Mouse (Mus musculus) hindbrain, embryonic 10.5 days (tissue): Measurements from ENCODE around the gene Agrp. TPM values are rescaled to one million over a fixed set of nuclear protein-coding genes. Genes with fewer than 3 reads are reported as not detected.

ENCODE experiments used
- DNase-seq: peaks from one replicate; pipeline ENCODE4 v3.0.0-alpha.2; 2017; ENCODE audit warnings: low spot score
- H3K27ac ChIP-seq: fragments of 300-500 bp; sonication (generic); 2 replicates; pipeline ENCODE4 v1.5.1; 2016; ENCODE audit warnings: mild to moderate bottlenecking, moderate library complexity
- H3K27me3 ChIP-seq: fragments of 300-500 bp; sonication (generic); 2 replicates; pipeline ENCODE4 v1.6.1; 2016; ENCODE audit warnings: mild to moderate bottlenecking; ENCODE audit not compliant: poor library complexity, insufficient read depth, severe bottlenecking
- H3K36me3 ChIP-seq: fragments of 300-500 bp; sonication (generic); 2 replicates; pipeline ENCODE4 v1.6.1; 2016; ENCODE audit warnings: mild to moderate bottlenecking, moderate library complexity
- H3K4me1 ChIP-seq: fragments of 300-500 bp; sonication (generic); replicated peaks from 2 replicates; pipeline ENCODE4 v1.6.1; 2016; ENCODE audit warnings: mild to moderate bottlenecking
- H3K4me3 ChIP-seq: fragments of 300-500 bp; sonication (generic); 2 replicates; pipeline ENCODE4 v1.5.1; 2016; ENCODE audit warnings: mild to moderate bottlenecking, moderate library complexity
- H3K9me3 ChIP-seq: fragments of 300-500 bp; sonication (generic); 2 replicates; pipeline ENCODE4 v1.6.1; 2016; ENCODE audit warnings: mild to moderate bottlenecking, moderate library complexity
- WGBS: fragments of 180-500 bp; shearing (Covaris S2); methylation state at CpG from one replicate; pipeline ENCODE4 v1.1.7; 2016; 5-methylcytosine and 5-hydroxymethylcytosine counted together
- polyA plus RNA-seq: library from polyadenylated mRNA; unstranded; fragments of >200 nt; fragmentation: Nextera tagmentation; extraction: Ambion mirVana; gene quantifications from 2 replicates; pipeline ENCODE4 v1.2.1, GENCODE M21; 2016

The Agrp gene
- polyA plus RNA-seq, 1 experiment from 2014 or later: 0.73 TPM

DNA sequence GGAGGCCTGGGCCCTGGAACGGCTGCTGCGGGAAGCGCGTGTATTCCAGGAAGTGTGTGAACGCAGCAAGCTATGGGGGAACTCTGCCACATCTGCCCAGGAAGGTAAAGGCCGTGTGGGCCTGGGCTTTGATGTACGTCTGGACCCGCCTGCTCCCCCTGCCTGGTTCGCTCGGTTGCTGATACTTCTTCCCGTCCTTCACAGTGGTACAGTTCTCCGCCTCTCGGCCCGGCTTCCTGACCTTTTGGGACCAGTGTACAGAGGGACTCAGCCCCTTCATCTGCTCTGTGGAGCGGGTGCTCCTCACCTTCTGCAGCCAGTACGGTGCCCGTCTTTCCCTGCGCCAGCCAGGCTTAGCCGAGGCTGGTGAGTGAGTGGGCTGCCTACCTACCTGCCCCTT lies 17.0 kb downstream of the Agrp start:
- DNase-seq: no peak
- H3K4me1 ChIP-seq: peaks cover 34% of the 10 kb centered on the region
- H3K36me3 ChIP-seq: peaks cover 81% of the 10 kb centered on the region
- no peak overlapping the region for H3K27ac ChIP-seq
- 89% methylated on average over 19 of the region's 19 CpGs for WGBS
- peaks cover 9% of the 10 kb centered on the region for H3K27me3 ChIP-seq
- no peak overlapping the region for H3K4me3 ChIP-seq
- H3K9me3 ChIP-seq: no peaks in the 10 kb centered on the region

DNA sequence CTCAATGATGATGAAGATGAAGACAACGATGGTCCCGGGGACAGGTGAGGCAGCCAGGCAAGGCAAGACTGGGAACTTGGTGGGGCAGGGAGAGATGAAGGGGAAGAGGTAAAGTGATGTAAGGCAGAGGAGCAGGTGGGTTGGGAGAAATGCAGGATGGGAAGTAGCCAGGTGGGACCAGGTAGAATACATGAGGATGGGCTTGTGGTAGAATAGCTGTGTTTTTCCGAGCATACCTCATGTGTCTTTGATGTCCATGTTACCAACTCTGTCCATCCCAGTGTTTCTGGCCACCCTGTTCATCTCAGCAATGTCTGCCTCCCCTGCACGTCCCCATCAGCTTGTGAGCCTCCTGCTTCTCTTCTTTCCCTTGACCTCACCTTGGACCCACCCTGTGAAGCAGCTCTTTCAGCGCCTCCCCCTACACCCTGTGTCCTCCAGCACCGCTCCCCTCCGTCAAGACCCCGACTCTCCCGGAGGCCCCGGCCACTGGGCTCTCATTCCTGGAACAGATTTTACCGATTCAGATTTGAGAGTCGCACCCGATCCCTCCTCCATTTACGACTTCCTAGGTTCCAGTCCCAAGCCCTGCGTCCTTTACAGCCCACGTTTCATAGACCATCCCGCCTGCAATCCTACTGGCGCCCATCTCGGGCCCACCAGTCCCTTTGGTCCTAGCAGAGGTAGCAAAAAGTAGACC lies 18.2 kb downstream of the Agrp start:
- DNase-seq: no peak
- no peaks in the 10 kb centered on the region for H3K9me3 ChIP-seq
- H3K4me3 ChIP-seq: no peak overlapping the region
- WGBS: 92% methylated on average over 19 of the region's 19 CpGs
- no peak overlapping the region for H3K27ac ChIP-seq
- peaks cover 28% of the 10 kb centered on the region for H3K4me1 ChIP-seq
- H3K27me3 ChIP-seq: peaks cover 21% of the 10 kb centered on the region
- peaks cover 86% of the 10 kb centered on the region for H3K36me3 ChIP-seq

DNA sequence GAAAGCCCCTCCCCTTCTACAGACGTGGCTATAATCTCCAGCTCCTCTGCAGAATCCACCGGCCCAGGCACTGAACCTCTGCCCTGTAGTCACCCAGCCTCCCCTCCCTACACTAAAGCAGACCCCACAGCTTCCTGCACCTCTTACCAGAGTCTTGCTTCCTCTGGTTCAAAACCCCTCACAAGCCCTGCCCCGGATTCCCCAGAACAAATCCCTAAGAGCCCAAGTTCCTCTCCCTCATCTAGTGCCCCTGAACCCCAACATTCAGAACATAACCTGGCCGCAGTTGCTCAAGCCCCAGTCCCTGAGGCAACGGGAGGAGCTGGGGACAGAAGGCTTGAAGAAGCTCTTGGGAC lies 18.9 kb downstream of the Agrp start:
- H3K4me3 ChIP-seq: no peak overlapping the region
- peaks cover 27% of the 10 kb centered on the region for H3K27me3 ChIP-seq
- no peak for DNase-seq
- peaks cover 78% of the 10 kb centered on the region for H3K36me3 ChIP-seq
- no peaks in the 10 kb centered on the region for H3K9me3 ChIP-seq
- no peak overlapping the region for H3K27ac ChIP-seq
- H3K4me1 ChIP-seq: peaks cover 27% of the 10 kb centered on the region
- 91% methylated on average over 5 of the region's 5 CpGs for WGBS

DNA sequence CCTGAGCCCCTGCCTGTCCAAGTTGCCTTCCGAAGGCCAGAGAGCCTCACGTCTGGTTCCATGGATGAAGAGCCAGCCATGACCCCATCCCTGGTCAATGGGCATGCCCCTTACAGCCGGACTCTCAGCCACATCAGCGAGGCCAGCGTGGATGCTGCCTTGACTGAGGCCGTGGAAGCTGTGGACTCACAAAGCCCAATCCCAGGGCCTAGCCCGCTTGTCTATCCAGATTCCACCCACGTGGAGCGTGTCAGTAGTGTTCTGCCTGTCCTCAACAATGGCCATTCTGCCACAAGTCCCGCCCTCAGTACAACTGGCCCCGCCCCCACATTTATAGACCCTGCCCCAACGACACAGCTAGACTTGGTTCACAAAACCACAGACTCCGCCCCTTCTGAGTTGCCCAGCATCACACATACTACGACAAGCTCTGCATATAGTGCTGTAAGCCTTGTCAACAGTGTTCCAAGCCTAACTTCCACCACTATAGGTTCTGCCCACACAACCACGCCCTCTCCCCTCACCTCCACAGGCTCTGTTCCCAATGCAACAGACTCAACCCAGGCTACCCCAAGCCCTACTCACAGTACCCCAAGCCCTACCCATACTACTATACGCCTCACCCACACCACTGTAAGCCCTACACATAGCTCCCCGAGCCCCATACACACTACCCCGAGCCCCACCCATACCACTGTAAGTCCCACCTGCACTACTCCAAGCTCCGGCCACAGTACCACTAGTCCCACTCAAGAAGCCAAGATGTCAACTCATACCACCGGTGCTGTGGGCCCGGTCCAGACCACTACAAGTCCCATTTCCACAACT lies 19.5 kb downstream of the Agrp start:
- Histone ChIP-seq H3K4me3 (no peak overlapping the region), H3K27me3 (peaks cover 33% of the 10 kb centered on the region), H3K27ac (no peak overlapping the region), H3K36me3 (peaks cover 75% of the 10 kb centered on the region), H3K9me3 (no peaks in the 10 kb centered on the region), H3K4me1 (peaks cover 27% of the 10 kb centered on the region)
- WGBS: 89% methylated on average over 21 of the region's 21 CpGs
- DNase-seq: no peak

DNA sequence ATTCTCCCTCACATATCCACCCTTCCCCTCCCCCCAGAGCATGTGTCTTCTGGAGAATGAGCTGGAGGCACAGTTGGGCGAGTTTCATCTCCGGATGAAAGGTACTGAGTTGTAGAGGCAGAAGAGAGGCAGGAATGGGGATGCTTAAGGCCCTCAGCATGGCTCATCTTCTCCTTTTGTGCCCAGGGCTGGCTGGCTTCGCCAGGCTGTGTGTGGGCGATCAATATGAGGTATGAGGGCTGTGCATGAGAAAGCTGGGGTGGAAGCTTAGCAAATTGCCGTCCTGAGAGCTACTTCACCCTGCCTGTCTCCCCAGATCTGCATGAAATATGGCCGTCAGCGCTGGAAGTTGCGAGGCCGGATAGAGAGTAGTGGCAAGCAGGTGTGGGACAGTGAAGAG lies 21.3 kb downstream of the Agrp start:
- Histone ChIP-seq H3K27ac (no peak overlapping the region), H3K4me3 (no peak overlapping the region), H3K4me1 (peaks cover 19% of the 10 kb centered on the region), H3K9me3 (no peaks in the 10 kb centered on the region), H3K36me3 (peaks cover 63% of the 10 kb centered on the region), H3K27me3 (peaks cover 50% of the 10 kb centered on the region)
- WGBS: 93% methylated on average over 9 of the region's 9 CpGs
- no peak for DNase-seq

DNA sequence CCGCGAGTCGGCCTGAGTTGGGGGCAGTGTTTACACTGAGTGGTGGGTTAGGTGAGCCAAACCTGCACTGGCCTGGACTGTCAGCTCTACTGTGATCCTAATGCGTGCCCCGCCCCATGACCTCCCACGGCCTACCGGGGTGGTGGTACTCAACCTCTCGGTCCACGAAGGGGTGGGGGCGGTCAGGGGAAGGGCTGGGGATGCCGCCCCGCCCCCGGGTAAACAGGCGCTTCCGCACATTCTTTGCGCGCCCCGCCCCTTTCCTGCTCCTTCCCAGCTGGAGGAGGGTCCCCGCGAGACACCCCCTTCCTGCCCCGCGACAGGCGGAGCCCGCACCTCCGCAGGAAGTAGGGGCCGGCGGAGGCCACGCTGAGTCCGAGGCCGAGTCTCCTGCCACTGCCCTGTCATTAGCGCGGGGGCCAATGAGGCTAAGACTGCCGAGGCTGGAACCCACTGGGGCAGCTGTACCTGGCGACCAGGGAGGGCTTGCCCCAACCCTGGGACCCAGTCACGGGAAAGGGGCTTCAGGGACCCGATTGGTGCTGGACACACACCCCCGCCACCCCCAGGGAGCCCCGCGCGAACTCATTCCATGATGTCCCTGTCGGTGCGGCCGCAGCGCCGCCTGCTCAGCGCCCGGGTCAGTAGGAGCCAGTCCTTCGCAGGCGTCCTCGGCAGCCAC lies 23.2 kb downstream of the Agrp start:
- Histone ChIP-seq H3K27ac (peak overlapping the region; percentile 8), H3K4me1 (peaks cover 19% of the 10 kb centered on the region), H3K36me3 (peaks cover 50% of the 10 kb centered on the region), H3K4me3 (peak overlapping the region; percentile 57), H3K9me3 (no peaks in the 10 kb centered on the region), H3K27me3 (peaks cover 50% of the 10 kb centered on the region)
- DNase-seq: peak; percentile 51
- WGBS: under 1% methylated on average over 50 of the region's 50 CpGs

DNA sequence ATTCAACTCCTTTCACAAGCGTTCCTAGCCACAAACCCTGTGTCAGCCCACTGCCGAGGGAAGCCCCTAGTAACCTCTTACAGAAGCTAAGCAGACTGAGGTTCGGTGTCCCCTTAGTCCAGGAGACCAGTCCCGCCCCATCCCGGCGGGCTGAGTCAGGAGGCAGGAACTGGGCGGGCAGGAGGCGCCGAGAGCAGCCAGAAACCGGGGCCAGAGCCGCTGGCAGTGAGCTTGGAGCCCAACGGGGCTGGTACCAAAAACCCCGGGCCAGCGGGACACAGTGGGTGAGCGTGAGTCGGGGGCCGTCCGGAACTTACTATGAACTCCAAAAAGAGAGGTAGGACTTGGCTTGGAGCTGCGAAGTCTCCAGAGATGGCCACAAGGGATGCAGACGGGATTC lies 24.2 kb downstream of the Agrp start:
- 3% methylated on average over 20 of the region's 20 CpGs for WGBS
- peak; percentile 28 for DNase-seq

DNA sequence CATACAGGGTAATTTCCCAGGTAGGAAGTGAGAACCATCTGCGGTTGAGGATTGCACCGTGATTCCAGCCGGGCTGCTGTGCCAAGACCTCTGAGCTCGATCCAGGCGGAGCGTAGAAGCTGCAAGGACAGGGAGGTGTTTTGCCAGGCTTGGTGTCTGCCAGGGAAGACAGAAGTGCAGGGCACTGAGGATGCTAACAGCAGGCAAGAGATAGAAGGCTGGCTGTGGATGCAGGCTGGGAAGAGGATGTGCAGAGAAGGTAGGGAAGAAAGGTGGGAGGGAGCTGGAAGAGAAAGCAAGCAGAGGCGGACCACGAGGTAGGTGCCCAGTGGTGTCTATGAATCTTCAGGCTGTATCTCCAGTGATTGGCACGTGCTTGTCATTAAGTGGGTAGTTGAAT lies 25.4 kb downstream of the Agrp start:
- peaks cover 50% of the 10 kb centered on the region for H3K27me3 ChIP-seq
- WGBS: 86% methylated on average over 9 of the region's 9 CpGs
- no peaks in the 10 kb centered on the region for H3K9me3 ChIP-seq
- no peak overlapping the region for H3K27ac ChIP-seq
- H3K36me3 ChIP-seq: peaks cover 28% of the 10 kb centered on the region
- DNase-seq: no peak
- H3K4me3 ChIP-seq: no peak overlapping the region
- H3K4me1 ChIP-seq: peaks cover 30% of the 10 kb centered on the region

More for the DNA sequence above, 24.2 kb downstream of the Agrp start:
- peaks cover 50% of the 10 kb centered on the region for H3K27me3 ChIP-seq
- H3K4me1 ChIP-seq: peaks cover 19% of the 10 kb centered on the region
- peaks cover 40% of the 10 kb centered on the region for H3K36me3 ChIP-seq
- H3K9me3 ChIP-seq: no peaks in the 10 kb centered on the region
- H3K4me3 ChIP-seq: peak overlapping the region; percentile 57
- peak overlapping the region; percentile 40; the same call in 1 of the 2 replicates for H3K27ac ChIP-seq

DNA sequence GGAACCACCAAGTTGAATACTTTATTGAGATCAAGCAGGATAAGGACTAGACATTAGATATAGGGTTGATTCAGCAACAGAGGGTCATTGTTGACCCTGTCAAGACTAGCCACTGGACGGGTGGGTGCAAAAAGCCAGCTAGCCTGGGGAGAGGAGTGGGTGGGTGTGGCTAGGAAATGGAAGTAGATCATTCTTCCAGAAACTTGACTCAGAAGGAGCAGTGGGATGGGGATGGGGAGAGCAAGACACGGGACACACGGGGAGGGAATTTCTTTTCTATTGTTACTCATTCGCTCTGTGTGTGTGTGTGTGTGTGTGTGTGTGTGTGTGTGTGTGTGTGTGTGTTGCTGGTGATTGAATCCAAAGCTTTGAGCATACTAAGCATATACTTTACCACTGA lies 27.4 kb downstream of the Agrp start:
- Histone ChIP-seq H3K27me3 (peaks cover 36% of the 10 kb centered on the region), H3K4me1 (peaks cover 50% of the 10 kb centered on the region), H3K36me3 (peaks cover 8% of the 10 kb centered on the region), H3K27ac (no peak overlapping the region), H3K9me3 (no peaks in the 10 kb centered on the region), H3K4me3 (no peak overlapping the region)
- no peak for DNase-seq
- WGBS: 86% methylated on average over 4 of the region's 4 CpGs

DNA sequence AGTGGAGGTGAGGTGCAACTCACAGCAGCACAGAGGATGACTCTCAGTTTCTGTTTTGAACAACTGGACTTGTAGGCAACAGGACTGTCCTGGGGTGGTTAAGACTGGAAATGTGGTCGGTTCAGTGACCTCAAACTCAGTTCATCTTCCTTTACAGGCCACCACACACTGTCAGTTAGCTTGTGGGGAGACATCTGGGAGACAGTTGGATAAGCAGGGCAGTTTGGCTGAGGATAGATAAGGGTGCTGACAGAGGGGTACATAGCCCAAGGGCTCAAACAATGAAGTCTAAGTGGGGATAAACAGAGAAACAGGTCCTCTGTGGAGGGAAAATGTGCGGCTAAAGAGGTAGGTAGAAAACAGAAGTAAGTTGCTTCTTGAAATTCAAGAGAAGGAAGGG lies 27.8 kb downstream of the Agrp start:
- H3K4me1 ChIP-seq: peaks cover 52% of the 10 kb centered on the region
- 76% methylated on average over 2 of the region's 2 CpGs for WGBS
- no peak overlapping the region for H3K27ac ChIP-seq
- peaks cover 33% of the 10 kb centered on the region for H3K27me3 ChIP-seq
- H3K36me3 ChIP-seq: peaks cover 7% of the 10 kb centered on the region
- no peak for DNase-seq
- no peaks in the 10 kb centered on the region for H3K9me3 ChIP-seq
- H3K4me3 ChIP-seq: no peak overlapping the region

DNA sequence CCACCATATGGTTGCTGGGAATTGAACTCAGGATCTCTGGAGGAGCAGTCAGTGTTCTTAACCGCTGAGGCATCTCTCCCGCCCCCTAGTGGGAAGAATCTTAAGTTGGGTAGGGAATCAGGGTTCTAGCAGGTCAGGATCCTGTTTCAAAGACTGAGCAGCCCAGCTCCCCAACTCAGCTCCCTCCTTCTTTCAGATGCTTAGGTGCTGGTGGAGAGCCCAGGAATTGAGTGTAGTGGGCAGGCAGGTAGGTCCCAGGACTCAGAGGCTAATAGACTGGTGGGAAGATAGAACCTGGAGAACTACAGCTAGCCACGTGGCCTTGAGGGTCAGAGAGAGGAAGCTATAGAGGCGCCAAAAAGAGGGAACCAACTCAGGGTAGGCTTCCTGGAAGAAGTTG lies 29.5 kb downstream of the Agrp start:
- no peak overlapping the region for H3K4me3 ChIP-seq
- H3K27ac ChIP-seq: no peak overlapping the region
- peaks cover 38% of the 10 kb centered on the region for H3K4me1 ChIP-seq
- peak; percentile 35 for DNase-seq
- peaks cover 29% of the 10 kb centered on the region for H3K27me3 ChIP-seq
- H3K9me3 ChIP-seq: no peaks in the 10 kb centered on the region
- WGBS: 28% methylated on average over 4 of the region's 4 CpGs
- peaks cover 7% of the 10 kb centered on the region; the same call in 1 of the 2 replicates for H3K36me3 ChIP-seq

DNA sequence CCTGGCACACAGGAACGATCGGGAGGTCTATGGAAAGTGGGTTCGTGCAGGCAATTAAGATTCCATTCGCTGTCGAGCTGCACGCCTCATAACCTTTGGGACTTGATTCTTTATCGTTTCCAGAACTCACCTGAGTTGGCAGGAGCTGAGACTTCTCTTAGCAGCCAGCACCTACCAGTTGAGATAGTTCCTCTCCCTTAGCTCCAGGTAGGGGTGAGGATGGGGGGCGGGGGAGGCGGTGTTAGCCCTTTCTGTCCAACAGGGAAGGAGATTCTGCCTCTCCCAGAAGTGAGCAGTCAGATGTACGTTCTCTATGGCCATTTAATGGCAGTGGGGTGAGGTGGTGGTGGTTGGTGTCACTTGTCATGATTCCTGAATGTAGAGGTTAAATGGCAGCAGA lies 30.1 kb downstream of the Agrp start:
- 6% methylated on average over 10 of the region's 10 CpGs for WGBS

More for the DNA sequence above, 30.1 kb downstream of the Agrp start:
- DNase-seq: no peak
- Histone ChIP-seq H3K27me3 (peaks cover 23% of the 10 kb centered on the region), H3K9me3 (no peaks in the 10 kb centered on the region), H3K27ac (0 out of 2 replicates have a peak overlapping the region, but pooled peaks have one; percentile 93), H3K4me3 (peak overlapping the region; percentile 89), H3K36me3 (peaks cover 7% of the 10 kb centered on the region; the same call in 1 of the 2 replicates), H3K4me1 (peaks cover 36% of the 10 kb centered on the region)
